Mouse (Mus musculus): ENCODE results near the gene Ccdc6.

GRCm38 (mm10) chr10:70159651-70160320, 62.9 kb downstream of the Ccdc6 start:
- TF ChIP-seq MAX (IDR thresholded peaks at IDR 0.05; ENCODE audit: low read length) (no peak), CHD2 (IDR thresholded peaks at IDR 0.05; ENCODE audit: low read length) (no peak)
